Mouse (Mus musculus) midbrain, embryonic 12.5 days (tissue): ENCODE results near the gene Nfatc4. TPM values are rescaled to one million over a fixed set of nuclear protein-coding genes. Genes with fewer than 3 reads are reported as not detected.
A peak's percentile ranks its signal among the peaks of the same experiment; 100 is the strongest.

ENCODE experiments used
- ATAC-seq: fragments of 200-750 bp; cut with Nextera tagmentation; 2 replicates; pipeline ENCODE4 v1.8.0; 2017; ENCODE audit warnings: low read depth, moderate TSS enrichment, moderate library complexity; ENCODE audit not compliant: low FRiP score
- H3K27ac ChIP-seq: fragments of 300-500 bp; sonication (generic); replicated peaks from 2 replicates; pipeline ENCODE4 v1.5.1; 2016; ENCODE audit warnings: mild to moderate bottlenecking
- H3K27me3 ChIP-seq: fragments of 300-500 bp; sonication (generic); 2 replicates; pipeline ENCODE4 v1.6.1; 2016; ENCODE audit warnings: mild to moderate bottlenecking
- H3K36me3 ChIP-seq: fragments of 300-500 bp; sonication (generic); 2 replicates; pipeline ENCODE4 v1.6.1; 2016
- H3K4me1 ChIP-seq: fragments of 300-500 bp; sonication (generic); 2 replicates; pipeline ENCODE4 v1.6.1; 2016
- H3K4me2 ChIP-seq: fragments of 300-500 bp; sonication (generic); replicated peaks from 2 replicates; pipeline ENCODE4 v1.6.1; 2016; ENCODE audit warnings: mild to moderate bottlenecking, moderate library complexity
- H3K4me3 ChIP-seq: fragments of 300-500 bp; sonication (generic); 2 replicates; pipeline ENCODE4 v1.5.1; 2016; ENCODE audit warnings: mild to moderate bottlenecking
- H3K9ac ChIP-seq: fragments of 300-500 bp; sonication (generic); replicated peaks from 2 replicates; pipeline ENCODE4 v1.6.1; 2016; ENCODE audit warnings: mild to moderate bottlenecking, moderate library complexity
- H3K9me3 ChIP-seq: fragments of 300-500 bp; sonication (generic); 2 replicates; pipeline ENCODE4 v1.6.1; 2016; ENCODE audit warnings: mild to moderate bottlenecking
- WGBS: fragments of 180-500 bp; shearing (Covaris S2); methylation state at CpG from one replicate; pipeline ENCODE4 v1.1.7; 2016; 5-methylcytosine and 5-hydroxymethylcytosine counted together
- polyA plus RNA-seq: library from polyadenylated mRNA; unstranded; fragments of >200 nt; fragmentation: Nextera tagmentation; extraction: Ambion mirVana; gene quantifications from 2 replicates; pipeline ENCODE4 v1.2.1, GENCODE M21; 2016

The Nfatc4 gene
- polyA plus RNA-seq, 1 experiment from 2014 or later: 24.0 TPM

DNA sequence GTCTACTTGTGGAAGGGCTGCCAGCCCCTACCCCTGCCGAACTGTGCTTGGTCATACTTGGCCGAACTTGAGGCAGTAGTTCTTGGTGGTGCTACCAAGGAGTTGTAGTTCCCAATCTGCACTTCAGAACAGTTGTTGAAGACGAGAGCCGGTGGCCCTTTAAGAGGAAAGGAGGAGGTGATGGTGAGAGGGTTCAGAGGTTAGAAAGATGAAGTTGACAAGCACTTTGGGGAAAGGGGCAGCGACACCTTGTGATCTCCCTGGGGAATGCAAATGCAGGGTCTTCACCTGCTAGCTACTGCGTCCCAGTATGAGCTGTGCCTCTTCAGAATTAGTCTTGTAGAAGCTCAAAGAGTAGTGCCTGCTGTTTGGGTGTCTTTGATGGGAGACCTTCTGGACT is 37.7 kb upstream of the Nfatc4 start:
- no peak overlapping the region for H3K4me3 ChIP-seq
- H3K4me2 ChIP-seq: no peak overlapping the region
- H3K27me3 ChIP-seq: peaks cover 96% of the 10 kb centered on the region
- WGBS: 21% methylated on average over 6 of the region's 6 CpGs
- no peak for ATAC-seq
- H3K4me1 ChIP-seq: peaks cover 13% of the 10 kb centered on the region
- H3K27ac ChIP-seq: no peak overlapping the region
- no peak overlapping the region for H3K9ac ChIP-seq
- no peaks in the 10 kb centered on the region for H3K9me3 ChIP-seq
- H3K36me3 ChIP-seq: no peaks in the 10 kb centered on the region

- H3K27me3 ChIP-seq: peaks cover 77% of the 10 kb centered on the region
- no peak overlapping the region for H3K9ac ChIP-seq
- WGBS: 46% methylated on average over 11 of the region's 11 CpGs
- H3K4me2 ChIP-seq: no peak overlapping the region
- no peaks in the 10 kb centered on the region for H3K9me3 ChIP-seq
- no peak for ATAC-seq
- peaks cover 13% of the 10 kb centered on the region for H3K4me1 ChIP-seq
- H3K36me3 ChIP-seq: no peaks in the 10 kb centered on the region
- no peak overlapping the region for H3K27ac ChIP-seq
- H3K4me3 ChIP-seq: no peak overlapping the region
Observed at GRCm38 (mm10) chr14:55787731-55788130, 35.2 kb upstream of the Nfatc4 start.

GRCm38 (mm10) chr14:55788256-55789050 is 34.5 kb upstream of the Nfatc4 start, which contains the start of gene Ripk3:
Gene Ripk3 (minus strand): TSS chr14:55788865.
- Histone ChIP-seq H3K4me3 (peak within 1 kb of the TSS; percentile 25), H3K36me3 (no peaks in the 10 kb centered on the region), H3K27me3 (peaks cover 70% of the 10 kb centered on the region), H3K9ac (no peak within 1 kb of the TSS), H3K4me1 (peaks cover 6% of the 10 kb centered on the region), H3K27ac (no peak within 1 kb of the TSS), H3K4me2 (peak within 1 kb of the TSS; percentile 44), H3K9me3 (no peaks in the 10 kb centered on the region)
- WGBS: 5% methylated on average over 40 of the region's 40 CpGs
- ATAC-seq: no peak

DNA sequence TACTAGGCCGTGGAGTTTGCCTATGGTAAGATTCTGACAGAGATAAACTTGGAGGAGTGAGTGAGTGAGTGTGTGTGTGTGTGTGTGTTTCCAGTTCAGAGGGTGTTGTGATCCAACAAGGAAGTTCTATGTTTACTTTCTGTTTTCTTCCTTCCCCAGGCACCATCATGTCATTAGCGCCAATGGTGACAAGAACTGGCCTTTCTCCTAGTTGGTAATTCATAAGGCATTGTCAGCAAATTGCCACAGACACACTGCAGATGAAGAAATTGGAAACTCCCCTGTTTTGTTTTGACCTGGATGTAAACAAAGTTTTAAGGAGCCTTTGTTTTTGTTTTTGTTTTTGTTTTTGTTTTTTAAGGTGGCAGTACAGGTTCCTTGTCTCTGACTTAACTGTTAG is 29.5 kb upstream of the Nfatc4 start:
- Histone ChIP-seq H3K36me3 (no peaks in the 10 kb centered on the region), H3K27ac (no peak overlapping the region), H3K4me2 (no peak overlapping the region), H3K9me3 (no peaks in the 10 kb centered on the region), H3K4me1 (peaks cover 1% of the 10 kb centered on the region; the same call in 1 of the 2 replicates), H3K27me3 (peaks cover 20% of the 10 kb centered on the region), H3K9ac (no peak overlapping the region), H3K4me3 (no peak overlapping the region)
- no peak for ATAC-seq
- 78% methylated on average over 2 of the region's 2 CpGs for WGBS

- Histone ChIP-seq H3K27me3 (peaks cover 15% of the 10 kb centered on the region), H3K4me2 (no peak overlapping the region), H3K4me1 (no peaks in the 10 kb centered on the region), H3K9me3 (no peaks in the 10 kb centered on the region), H3K36me3 (no peaks in the 10 kb centered on the region), H3K9ac (no peak overlapping the region), H3K4me3 (no peak overlapping the region), H3K27ac (no peak overlapping the region)
- no peak for ATAC-seq
- WGBS: 63% methylated on average over 2 of the region's 2 CpGs
Observed at GRCm38 (mm10) chr14:55793946-55794345, 29.0 kb upstream of the Nfatc4 start.

- ATAC-seq: no peak
- 87% methylated on average over 15 of the region's 15 CpGs for WGBS
- no peaks in the 10 kb centered on the region for H3K27me3 ChIP-seq
- H3K9me3 ChIP-seq: no peaks in the 10 kb centered on the region
- H3K4me3 ChIP-seq: no peak overlapping the region
- H3K36me3 ChIP-seq: no peaks in the 10 kb centered on the region
- H3K27ac ChIP-seq: no peak overlapping the region
- H3K9ac ChIP-seq: no peak overlapping the region
- no peaks in the 10 kb centered on the region for H3K4me1 ChIP-seq
- no peak overlapping the region for H3K4me2 ChIP-seq
Observed at GRCm38 (mm10) chr14:55795380-55796163, 27.4 kb upstream of the Nfatc4 start.

GRCm38 (mm10) chr14:55814885-55815284 is 8.1 kb upstream of the Nfatc4 start:
- no peak overlapping the region for H3K27ac ChIP-seq
- H3K9ac ChIP-seq: peak overlapping the region; percentile 51
- peak overlapping the region; percentile 63 for H3K4me2 ChIP-seq
- H3K9me3 ChIP-seq: no peaks in the 10 kb centered on the region
- H3K36me3 ChIP-seq: no peaks in the 10 kb centered on the region
- H3K4me1 ChIP-seq: no peaks in the 10 kb centered on the region
- peak overlapping the region; percentile 50 for H3K4me3 ChIP-seq
- H3K27me3 ChIP-seq: 0 out of 2 replicates have a peak, but pooled peaks cover 7% of the 10 kb centered on the region
- 30% methylated on average over 16 of the region's 16 CpGs for WGBS
- peak; percentile 71; the same call in 1 of the 2 replicates for ATAC-seq

DNA sequence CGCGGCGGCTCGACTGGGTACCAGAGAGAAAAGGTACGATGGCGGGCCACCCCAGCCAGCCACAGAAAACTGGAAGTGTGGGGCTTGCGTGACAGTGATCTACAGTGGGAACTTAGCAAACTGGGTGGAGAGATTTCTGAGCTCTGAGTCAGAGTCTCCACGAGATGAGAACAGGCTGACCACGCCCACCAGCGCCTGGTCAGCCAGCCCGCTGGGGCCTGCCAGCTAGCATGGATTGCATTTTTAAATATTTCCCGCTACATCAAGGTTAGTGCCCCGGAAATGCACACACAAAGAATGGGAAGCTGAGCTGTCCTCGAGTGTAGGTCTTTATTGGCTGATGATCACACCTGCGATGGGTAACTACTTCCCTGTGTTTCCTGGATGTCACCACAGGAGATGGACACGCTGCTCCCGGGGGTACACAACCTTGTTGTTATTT is 7.6 kb upstream of the Nfatc4 start:
- 23% methylated on average over 17 of the region's 17 CpGs for WGBS

GRCm38 (mm10) chr14:55819845-55820405 is 3.0 kb upstream of the Nfatc4 start:
- Histone ChIP-seq H3K27ac (no peak overlapping the region), H3K36me3 (no peaks in the 10 kb centered on the region), H3K4me2 (no peak overlapping the region), H3K9ac (no peak overlapping the region), H3K4me3 (no peak overlapping the region), H3K4me1 (peaks cover 25% of the 10 kb centered on the region), H3K27me3 (peaks cover 4% of the 10 kb centered on the region), H3K9me3 (no peaks in the 10 kb centered on the region)
- WGBS: 84% methylated on average over 7 of the region's 7 CpGs
- ATAC-seq: no peak

More for the DNA sequence above, 7.6 kb upstream of the Nfatc4 start:
- Histone ChIP-seq H3K9ac (peak overlapping the region; percentile 51), H3K4me2 (peak overlapping the region; percentile 63), H3K4me3 (peak overlapping the region; percentile 50), H3K9me3 (no peaks in the 10 kb centered on the region), H3K27ac (no peak overlapping the region), H3K27me3 (0 out of 2 replicates have a peak, but pooled peaks cover 7% of the 10 kb centered on the region), H3K4me1 (no peaks in the 10 kb centered on the region), H3K36me3 (no peaks in the 10 kb centered on the region)
- peak; percentile 75; the same call in 1 of the 2 replicates for ATAC-seq

GRCm38 (mm10) chr14:55820576-55820975 is 2.4 kb upstream of the Nfatc4 start:
- Histone ChIP-seq H3K36me3 (no peaks in the 10 kb centered on the region), H3K4me1 (peaks cover 32% of the 10 kb centered on the region), H3K4me2 (no peak overlapping the region), H3K27ac (no peak overlapping the region), H3K4me3 (no peak overlapping the region), H3K9me3 (no peaks in the 10 kb centered on the region), H3K9ac (no peak overlapping the region), H3K27me3 (peaks cover 10% of the 10 kb centered on the region)
- ATAC-seq: no peak
- WGBS: 88% methylated on average over 9 of the region's 9 CpGs

GRCm38 (mm10) chr14:55822435-55822990 is 431 bp upstream of the Nfatc4 start:
- whole genome bisulfite sequencing: 5% methylated on average over 13 of the region's 13 CpGs
- H3K9me3 ChIP-seq: no peaks in the 10 kb centered on the region
- ATAC-seq: no peak; the same call in 1 of the 2 replicates
- peaks cover 47% of the 10 kb centered on the region for H3K4me1 ChIP-seq
- H3K9ac ChIP-seq: peak overlapping the region; percentile 77
- peak overlapping the region; percentile 64 for H3K4me3 ChIP-seq
- peak overlapping the region; percentile 86 for H3K4me2 ChIP-seq
- H3K36me3 ChIP-seq: no peaks in the 10 kb centered on the region
- H3K27me3 ChIP-seq: peaks cover 26% of the 10 kb centered on the region
- peak overlapping the region; percentile 90 for H3K27ac ChIP-seq
